Mouse (Mus musculus): Measurements from ENCODE around the gene Lims1.

- TF ChIP-seq CTCF (IDR thresholded peaks at IDR 0.05; ENCODE audit: low read depth) (no peak), EP300 (IDR thresholded peaks at IDR 0.05; ENCODE audit: low read depth) (no peak)
These were observed 46.9 kb downstream of the Lims1 start for GRCm38 (mm10) chr10:58370143-58370542.

Measured in heart, postnatal 0 days (tissue).